Mouse (Mus musculus) left cerebral cortex, adult 6 months (tissue): ENCODE measurements around the gene Prdm15. TPM values are rescaled to one million over a fixed set of nuclear protein-coding genes. Genes with fewer than 3 reads are reported as not detected.

Source experiments
- long read RNA-seq, 2 experiments: library from polyadenylated mRNA; unstranded; transcript quantifications; one replicate each; pipeline ENCODE4 v2.0.0; 2019 to 2020
- polyA plus RNA-seq: library from polyadenylated mRNA; unstranded; fragments of <200 nt; fragmentation: Nextera tagmentation; gene quantifications from 2 replicates; pipeline ENCODE4 v1.2.3, GENCODE M21; 2021

The Prdm15 gene
- polyA plus RNA-seq = 2.3 and 3.3 TPM in 2 replicates
- long read RNA-seq, experiment 1, partial matches to known transcripts = 12 of 23 reads
- long read RNA-seq, experiment 1, other reads (novel, unspliced or antisense) = 11 of 23 reads
- long read RNA-seq, experiment 2, partial matches to known transcripts = 0 of 2 reads
- long read RNA-seq, experiment 2, other reads (novel, unspliced or antisense) = 2 of 2 reads

DNA sequence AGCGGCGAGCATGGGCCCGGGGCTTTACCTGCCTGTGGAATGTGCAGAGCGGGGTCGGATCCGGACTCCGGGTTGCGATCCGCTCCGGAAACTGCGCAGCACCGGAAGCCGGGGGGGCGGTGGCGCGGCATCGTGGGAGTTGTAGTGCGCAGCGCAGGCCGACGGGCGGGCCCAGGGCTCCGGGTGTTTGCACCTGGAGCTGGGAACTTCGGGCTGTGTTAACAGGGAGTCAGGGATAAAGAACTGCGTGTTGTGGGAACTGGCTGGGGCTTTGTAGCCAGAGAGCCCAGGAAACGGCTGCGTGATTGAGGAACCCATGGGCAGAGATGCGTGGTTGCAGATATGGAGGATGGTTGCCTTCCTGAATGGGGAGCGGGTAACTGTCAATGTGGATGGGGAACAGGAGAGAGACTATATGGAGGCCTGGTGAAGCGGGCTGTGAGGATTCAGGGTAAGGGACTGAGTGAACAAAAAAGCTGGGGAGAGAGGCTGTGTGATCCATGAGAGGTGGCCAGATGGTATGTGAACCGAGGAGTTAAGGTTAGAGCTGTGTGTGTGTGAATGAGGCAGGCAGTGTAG is at the start of gene Prdm15:
Gene Prdm15 (minus strand): TSS at position 110 of the 579 bp plus-strand sequence.

GRCm38 (mm10) chr16:97763061-97763989 is 88.3 kb downstream of the Prdm15 start, which contains the start of gene Ripk4:
Ripk4 (minus strand) TSS chr16:97763787.

Other genes starting within 250 kb of the Prdm15 start
- not detected in 2 replicates for gene Tmprss2, start 240.7 kb downstream of the Prdm15 start, polyA plus RNA-seq
- gene Ripk4, start 88.1 kb downstream of the Prdm15 start, polyA plus RNA-seq = 0.15 and 0.29 TPM in 2 replicates
- 5.6 and 7.0 TPM in 2 replicates for gene C2cd2, start 110.7 kb upstream of the Prdm15 start, polyA plus RNA-seq
- gene Zbtb21, start 110.8 kb upstream of the Prdm15 start, polyA plus RNA-seq = 5.9 and 7.0 TPM in 2 replicates
- gene B230307C23Rik, start 145.5 kb upstream of the Prdm15 start, polyA plus RNA-seq = 13.8 and 18.8 TPM in 2 replicates
- 2.6 and 3.6 TPM in 2 replicates for gene A630089N07Rik, start 230.6 kb upstream of the Prdm15 start, polyA plus RNA-seq